Mouse (Mus musculus) layer of hippocampus, postnatal 14 days (tissue): ENCODE measurements around the gene Dtymk. TPM values are rescaled to one million over a fixed set of nuclear protein-coding genes. Genes with fewer than 3 reads are reported as not detected.
"Not testable (repeated sequence)": the region's sequence is repeated elsewhere in the genome, so short reads cannot be mapped to it uniquely, and the experiment has no call there.

ENCODE experiments used
- DNase-seq, 2 experiments: peaks; one replicate each; pipeline ENCODE4 v3.0.0; 2021 to 2022; ENCODE audit warnings: low spot score in 2 of 2, mixed read lengths in 1 of 2
- total RNA-seq, 2 experiments: library from RNA; stranded (reverse); gene quantifications; 2 replicates each; pipeline ENCODE4 v1.2.3; 2021

Dtymk gene
- total RNA-seq, 2 experiments from 2014 or later = 56.8 to 64.0 TPM

GRCm38 (mm10) chr1:93805221-93805951 lies 3.7 kb upstream of the Dtymk start:
- DNase-seq = no peak

GRCm38 (mm10) chr1:93804818-93805217 lies 3.1 kb upstream of the Dtymk start:
- DNase-seq = no peak

GRCm38 (mm10) chr1:93803556-93804507 lies 2.1 kb upstream of the Dtymk start, which contains the start of gene Ing5:
TSS of gene Ing5 (plus strand) at chr1:93803965.
- DNase-seq = peak; percentile 100

- no peak for DNase-seq
Measured at GRCm38 (mm10) chr1:93802771-93803170, 1.0 kb upstream of the Dtymk start.

- DNase-seq = no peak
Measured at GRCm38 (mm10) chr1:93800670-93801503, 847 bp downstream of the Dtymk start.

- DNase-seq = no peak
Measured at GRCm38 (mm10) chr1:93795886-93796285, 5.8 kb downstream of the Dtymk start.

GRCm38 (mm10) chr1:93794526-93794925 lies 7.2 kb downstream of the Dtymk start:
- no peak for DNase-seq

- no peak for DNase-seq
Measured at GRCm38 (mm10) chr1:93786912-93787311, 14.8 kb downstream of the Dtymk start.

GRCm38 (mm10) chr1:93776686-93777085 lies 25.0 kb downstream of the Dtymk start:
- no peak for DNase-seq

GRCm38 (mm10) chr1:93769901-93770300 lies 31.8 kb downstream of the Dtymk start:
- DNase-seq = no peak

GRCm38 (mm10) chr1:93767600-93767999 lies 34.1 kb downstream of the Dtymk start:
- DNase-seq = no peak

GRCm38 (mm10) chr1:93764871-93765591 lies 36.7 kb downstream of the Dtymk start:
- DNase-seq = no peak

- DNase-seq = not testable (repeated sequence)
Measured at GRCm38 (mm10) chr1:93763531-93763930, 38.2 kb downstream of the Dtymk start.

GRCm38 (mm10) chr1:93760076-93760475 lies 41.7 kb downstream of the Dtymk start:
- DNase-seq = no peak

GRCm38 (mm10) chr1:93756154-93756553 lies 45.6 kb downstream of the Dtymk start:
- DNase-seq = no peak

- no peak for DNase-seq
Measured at GRCm38 (mm10) chr1:93755618-93756017, 46.1 kb downstream of the Dtymk start.

GRCm38 (mm10) chr1:93755291-93755610 lies 46.5 kb downstream of the Dtymk start:
- DNase-seq = no peak

GRCm38 (mm10) chr1:93754573-93755290 lies 47.0 kb downstream of the Dtymk start, which contains the start of gene Thap4:
TSS of gene Thap4 (minus strand) at chr1:93754864.
- peak; percentile 89 to 92 for DNase-seq

GRCm38 (mm10) chr1:93753911-93754572 lies 47.7 kb downstream of the Dtymk start:
- peak in 1 of 2 experiments; percentile 24 for DNase-seq
